Mouse (Mus musculus) adipocyte (in vitro differentiated cells): Measurements from ENCODE around the gene Zfp651.

ENCODE experiments used
- DNase-seq: peaks from one replicate; pipeline ENCODE4 v3.0.0-alpha.2; 2016; ENCODE audit warnings: low spot score

Gene Zfp651

GRCm38 (mm10) chr9:121759091-121760081, at the start of gene Zfp651:
Zfp651 (plus strand) TSS chr9:121759330.
- peak; percentile 44 for DNase-seq

- peak; percentile 99 for DNase-seq
These were observed 49.1 kb upstream of the Zfp651 start, which contains the start of gene Ss18l2 for GRCm38 (mm10) chr9:121709898-121710583. Ss18l2 (plus strand) TSS chr9:121710329.

- DNase-seq, result peak; percentile 56
These were observed 48.5 kb upstream of the Zfp651 start for GRCm38 (mm10) chr9:121710584-121710975.

GRCm38 (mm10) chr9:121717048-121717447, 42.1 kb upstream of the Zfp651 start:
- DNase-seq, result no peak

GRCm38 (mm10) chr9:121718070-121718705, 40.9 kb upstream of the Zfp651 start:
- peak; percentile 24 for DNase-seq

GRCm38 (mm10) chr9:121718792-121719318, 40.3 kb upstream of the Zfp651 start, which contains the start of gene Nktr:
Nktr (plus strand) TSS chr9:121719169.
- peak; percentile 98 for DNase-seq

GRCm38 (mm10) chr9:121719347-121720331, 39.5 kb upstream of the Zfp651 start:
- peak; percentile 56 for DNase-seq

GRCm38 (mm10) chr9:121740490-121740889, 18.6 kb upstream of the Zfp651 start:
- DNase-seq, result no peak

- no peak for DNase-seq
These were observed 18.0 kb upstream of the Zfp651 start for GRCm38 (mm10) chr9:121741168-121741567.

GRCm38 (mm10) chr9:121744051-121744450, 15.1 kb upstream of the Zfp651 start:
- DNase-seq, result no peak

GRCm38 (mm10) chr9:121752774-121753173, 6.4 kb upstream of the Zfp651 start:
- DNase-seq, result no peak

- DNase-seq, result no peak
These were observed 4.5 kb upstream of the Zfp651 start for GRCm38 (mm10) chr9:121754624-121755023.

GRCm38 (mm10) chr9:121756785-121757184, 2.3 kb upstream of the Zfp651 start:
- no peak for DNase-seq

GRCm38 (mm10) chr9:121757432-121757831, 1.7 kb upstream of the Zfp651 start:
- DNase-seq, result peak; percentile 45

GRCm38 (mm10) chr9:121757835-121758814, 1.0 kb upstream of the Zfp651 start:
- DNase-seq, result peak; percentile 23

GRCm38 (mm10) chr9:121760271-121761090, 1.4 kb downstream of the Zfp651 start:
- DNase-seq, result peak; percentile 31

- DNase-seq, result no peak
These were observed 2.0 kb downstream of the Zfp651 start for GRCm38 (mm10) chr9:121761091-121761665.

- DNase-seq, result no peak
These were observed 2.7 kb downstream of the Zfp651 start for GRCm38 (mm10) chr9:121761787-121762186.
